Mouse (Mus musculus) spleen, adult 2 months (tissue): Measurements from ENCODE around the gene Gstk1.

ENCODE experiments used
- CTCF ChIP-seq: fragments of 200-500 bp; IDR thresholded peaks from 2 replicates; pipeline ENCODE4 v1.5.1; 2011; ENCODE audit warnings: mild to moderate bottlenecking, inconsistent platforms; ENCODE audit not compliant: insufficient read depth, insufficient read length, insufficient replicate concordance; ENCODE audit errors: extremely low read depth
- POLR2A ChIP-seq: fragments of 200-500 bp; IDR thresholded peaks from 2 replicates; pipeline ENCODE4 v1.6.1; 2011; ENCODE audit warnings: low read depth, low read length, inconsistent platforms

GRCm38 (mm10) chr6:42260430-42260829 is 14.7 kb downstream of the Gstk1 start:
- no peak for TF ChIP-seq CTCF
- TF ChIP-seq POLR2A: no peak
